Mouse (Mus musculus): ENCODE results near the gene Pcdh19.

Pcdh19 gene

DNA sequence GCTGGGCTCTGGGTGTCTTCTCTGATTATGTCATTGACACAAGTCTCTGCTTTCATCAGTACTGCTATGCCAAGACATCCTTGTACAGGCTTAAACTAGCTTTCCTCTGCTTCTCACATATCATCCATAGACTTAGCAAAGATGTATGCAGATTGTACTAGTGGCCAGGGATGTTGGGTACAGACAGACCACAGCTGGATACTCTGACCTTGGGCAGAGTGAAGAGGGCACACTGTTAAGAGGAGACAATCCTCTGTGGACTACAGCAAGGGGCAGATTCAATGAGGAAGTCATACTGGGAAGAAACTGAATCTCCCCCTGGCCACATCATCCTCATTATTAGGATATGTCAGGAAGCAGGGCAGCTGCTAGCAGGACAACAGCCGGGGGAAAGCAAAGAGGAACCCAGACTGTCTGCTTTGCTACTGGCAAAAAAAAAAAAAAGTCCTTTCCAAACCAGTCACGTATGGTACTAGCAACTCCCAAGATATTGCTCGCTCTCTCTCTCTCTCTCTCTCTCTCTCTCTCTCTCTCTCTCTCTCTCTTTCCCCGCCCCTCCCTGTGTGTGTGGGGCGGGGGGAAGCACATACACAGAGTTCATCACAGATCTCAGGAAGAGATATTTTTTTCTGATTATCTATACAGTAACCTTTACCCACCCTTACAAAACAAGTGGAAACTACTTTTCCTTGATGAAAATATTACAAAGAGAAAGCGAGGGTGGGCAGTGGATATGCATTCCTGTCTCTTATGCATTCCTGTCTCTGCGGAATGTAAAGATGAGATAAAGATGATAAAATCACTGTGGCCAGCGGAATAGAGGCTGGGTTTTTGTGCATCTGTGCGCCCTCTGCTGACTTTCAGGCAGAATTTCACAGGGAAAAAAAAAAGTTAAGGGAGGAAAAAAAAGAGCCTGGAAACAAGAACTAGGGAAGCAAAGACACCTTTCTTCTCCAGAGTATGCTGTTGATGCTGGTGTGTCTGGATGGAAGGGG, 31.2 kb downstream of the Pcdh19 start:
- in situ Hi-C loops (cut with MboI, MseI): no loop called here

DNA sequence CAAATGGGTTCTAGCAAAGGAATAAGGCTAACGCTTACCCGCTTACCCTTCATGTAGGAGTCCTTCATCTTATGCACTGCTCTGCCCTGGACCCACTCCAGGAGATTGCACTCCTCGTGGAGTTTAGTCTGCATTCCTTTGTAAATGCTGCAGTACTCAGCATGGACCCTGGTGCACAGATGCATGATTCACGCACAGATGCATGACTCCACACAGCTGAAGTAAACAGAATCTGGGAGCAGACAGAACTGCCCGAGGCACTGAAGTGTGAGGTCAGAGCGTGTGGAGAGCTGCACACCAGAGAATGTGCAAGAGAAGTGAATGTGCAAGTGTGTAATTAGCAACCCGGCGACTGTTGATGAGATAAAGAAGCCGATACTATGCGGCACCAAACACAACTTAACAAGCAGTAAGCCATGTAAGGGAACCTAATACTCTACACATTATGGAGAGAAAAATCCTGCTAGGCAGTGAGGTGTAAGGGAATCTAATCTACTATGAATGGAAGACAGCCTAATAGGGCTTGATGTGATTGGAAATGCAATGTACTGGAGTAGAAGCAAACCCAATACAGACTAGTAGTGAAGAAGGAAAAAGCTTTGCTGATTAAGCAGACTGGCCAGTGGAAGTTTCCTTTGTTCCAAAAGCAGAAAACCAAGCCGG, 32.8 kb downstream of the Pcdh19 start:
- in situ Hi-C loops (cut with MboI, MseI): no loop called here

- in situ Hi-C loops (cut with MboI, MseI): no loop called here
These were observed 33.6 kb downstream of the Pcdh19 start for GRCm38 (mm10) chrX:133655196-133655595.

DNA sequence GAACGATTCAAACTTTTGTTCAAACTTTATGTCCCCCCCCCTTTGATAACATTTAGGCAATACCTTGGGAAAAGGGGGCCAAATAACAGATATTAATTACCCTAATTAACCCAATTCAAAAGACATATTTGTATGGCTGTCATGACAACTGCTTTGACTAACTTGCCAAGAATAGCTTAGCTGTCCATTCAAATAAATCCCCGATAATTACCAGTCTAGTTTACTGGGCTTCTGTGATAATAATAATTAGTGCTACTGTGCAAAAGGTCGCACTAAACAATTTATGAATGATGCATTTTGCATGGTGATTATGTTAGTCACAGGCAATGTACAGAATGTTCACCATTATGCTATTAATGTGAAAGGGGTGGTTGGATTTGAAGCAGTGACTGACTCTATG, 35.7 kb downstream of the Pcdh19 start:
- in situ Hi-C loops (cut with MboI, MseI): no loop called here

GRCm38 (mm10) chrX:133650379-133650778, 38.4 kb downstream of the Pcdh19 start:
- in situ Hi-C loops (cut with MboI, MseI): no loop called here

- in situ Hi-C loops (cut with MboI, MseI): no loop called here
These were observed 41.0 kb downstream of the Pcdh19 start for GRCm38 (mm10) chrX:133647809-133648208.

DNA sequence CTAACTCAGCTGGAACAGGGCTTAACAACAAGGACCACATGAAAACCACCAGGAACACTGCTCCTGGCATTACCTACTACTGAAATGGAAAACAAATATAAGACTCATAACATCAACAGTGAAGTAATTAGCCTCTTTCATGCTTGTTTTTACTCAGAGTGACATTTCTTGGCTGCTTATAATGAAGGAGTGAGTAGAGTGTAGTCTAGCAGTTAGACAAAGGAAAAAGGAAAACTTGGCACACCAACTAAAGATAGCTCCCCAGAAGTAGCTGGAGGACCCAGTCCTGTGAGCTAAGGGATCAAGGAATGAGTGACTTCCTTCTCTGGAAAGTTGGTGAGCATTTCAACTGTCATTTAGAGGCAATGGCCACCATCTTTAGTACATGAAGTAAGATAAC, 49.3 kb downstream of the Pcdh19 start:
- in situ Hi-C loops (cut with MboI, MseI): no loop called here

GRCm38 (mm10) chrX:133629538-133629937, 59.2 kb downstream of the Pcdh19 start:
- in situ Hi-C loops (cut with MboI, MseI): no loop called here

GRCm38 (mm10) chrX:133618222-133618621, 70.6 kb downstream of the Pcdh19 start:
- in situ Hi-C loops (cut with MboI, MseI): no loop called here

DNA sequence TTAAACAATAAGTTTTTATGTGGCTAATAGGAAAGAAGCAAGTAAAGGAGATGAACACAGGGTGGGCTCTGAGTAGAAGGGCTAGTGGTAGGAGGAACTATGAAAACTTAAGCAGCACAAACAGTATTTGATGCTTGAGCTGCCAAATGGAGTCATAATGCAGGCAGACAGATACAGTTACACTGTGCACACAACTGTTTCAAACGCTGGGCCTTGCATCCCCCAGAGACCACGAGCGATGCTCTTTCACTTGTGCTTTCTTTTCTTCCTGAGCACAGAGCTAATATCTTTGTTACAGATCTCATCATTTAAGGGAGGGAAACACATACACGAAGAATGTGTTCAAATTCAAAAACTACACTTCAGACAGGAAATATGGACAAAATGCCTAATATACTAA, 83.0 kb downstream of the Pcdh19 start:
- in situ Hi-C loops (cut with MboI, MseI): no loop called here

- in situ Hi-C loops (cut with MboI, MseI): no loop called here
These were observed 84.5 kb downstream of the Pcdh19 start for GRCm38 (mm10) chrX:133604272-133604671.

DNA sequence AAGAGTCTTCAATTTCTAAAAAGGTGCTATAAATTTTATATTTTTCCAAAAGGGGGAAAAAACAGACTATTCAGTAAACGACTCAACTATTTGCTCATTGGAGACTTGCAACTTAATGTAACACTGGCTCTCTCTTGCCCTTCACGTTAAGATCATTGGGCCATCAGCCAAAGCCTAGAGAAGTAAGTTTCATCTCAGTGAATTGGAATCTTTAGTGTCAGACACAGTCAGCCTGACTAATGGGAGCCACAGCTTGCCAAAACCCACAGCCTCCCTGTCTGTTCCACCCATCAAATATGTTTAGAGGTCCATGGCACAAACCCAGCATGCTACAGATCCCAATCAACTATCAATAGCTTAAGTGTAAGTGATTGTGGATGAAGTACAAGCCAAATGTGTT, 86.7 kb downstream of the Pcdh19 start:
- in situ Hi-C loops (cut with MboI, MseI): no loop called here

DNA sequence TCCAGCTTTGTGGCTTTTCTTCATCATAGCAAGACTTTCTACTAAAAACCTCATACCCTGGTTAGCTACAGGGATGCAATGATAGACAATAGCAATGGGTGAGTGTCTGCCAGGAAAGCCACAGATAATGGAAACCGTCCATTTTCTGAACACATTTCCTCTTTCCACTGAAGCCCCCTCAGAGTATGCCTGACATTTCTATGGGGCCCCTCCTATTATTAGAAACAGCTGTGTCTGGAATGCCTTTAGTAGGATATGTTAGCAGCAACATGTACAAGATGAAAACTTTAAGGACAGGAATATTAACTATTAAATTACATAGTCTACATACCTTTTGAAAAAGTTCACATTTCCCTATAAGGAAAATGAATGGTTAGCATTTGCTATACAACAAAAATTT, 87.1 kb downstream of the Pcdh19 start:
- in situ Hi-C loops (cut with MboI, MseI): no loop called here

DNA sequence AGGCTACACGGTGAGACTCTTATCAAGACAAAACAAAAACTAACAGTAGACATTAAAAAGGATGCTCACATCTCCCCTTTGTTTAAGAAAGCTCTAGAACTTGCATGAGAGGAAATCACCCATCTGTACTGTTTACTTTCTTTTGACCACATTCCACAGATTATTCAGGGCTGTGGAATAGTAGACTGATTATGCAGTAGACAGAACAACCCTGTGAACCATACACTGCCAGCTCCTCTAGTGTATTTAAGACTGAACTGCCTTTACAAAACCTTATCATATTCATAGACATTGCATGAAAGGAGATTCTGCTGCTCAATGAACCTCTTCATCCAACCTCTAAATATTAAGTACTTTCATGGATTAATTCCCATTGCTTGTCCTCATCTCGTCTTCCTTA, 87.6 kb downstream of the Pcdh19 start:
- in situ Hi-C loops (cut with MboI, MseI): no loop called here

GRCm38 (mm10) chrX:133575601-133576382, 113.0 kb downstream of the Pcdh19 start:
- in situ Hi-C loops (cut with MboI, MseI): no loop called here

GRCm38 (mm10) chrX:133565355-133565754, 123.4 kb downstream of the Pcdh19 start:
- in situ Hi-C loops (cut with MboI, MseI): no loop called here
